Mouse (Mus musculus): ENCODE data around the gene Msi2.

Gene Msi2

DNA sequence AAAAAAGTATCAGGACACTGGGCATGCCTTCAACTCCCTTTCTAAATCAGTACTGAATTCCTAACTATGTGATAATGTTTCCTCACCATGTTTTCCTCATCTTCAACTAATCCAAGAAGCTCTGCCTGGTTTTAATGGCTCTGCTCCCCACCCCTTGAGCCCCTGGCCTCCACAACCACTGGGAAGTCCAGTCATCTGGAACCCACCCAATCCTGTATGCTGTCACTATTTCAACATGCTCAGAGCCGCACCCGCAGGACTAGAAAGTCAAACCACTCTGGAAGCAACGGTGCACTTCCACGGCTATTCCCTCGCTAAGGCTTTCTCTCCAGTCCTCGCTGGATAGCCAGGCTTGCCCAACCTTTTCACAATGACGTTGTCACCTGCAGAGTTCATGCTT lies 106.2 kb downstream of the Msi2 start:
- DNase-seq: no peak

DNA sequence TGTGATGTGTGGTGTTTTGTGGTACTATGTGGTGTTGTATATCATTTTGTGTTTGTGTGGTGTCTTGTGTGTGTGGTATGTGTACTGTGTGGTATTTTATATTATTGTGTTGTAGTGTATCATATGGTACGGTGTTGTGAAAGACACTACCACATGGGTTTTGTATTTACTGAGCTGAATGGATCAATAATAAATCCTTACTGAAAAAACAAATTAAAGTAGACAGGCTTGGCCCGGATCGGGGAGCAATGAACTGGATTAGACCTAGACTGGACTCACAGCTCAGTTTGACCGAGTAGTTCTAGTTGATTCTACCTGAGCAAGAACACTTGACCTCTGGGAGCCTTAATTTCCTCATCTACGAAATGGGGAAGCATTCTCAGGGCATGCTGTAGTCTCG lies 107.5 kb downstream of the Msi2 start:
- DNase-seq: no peak

DNA sequence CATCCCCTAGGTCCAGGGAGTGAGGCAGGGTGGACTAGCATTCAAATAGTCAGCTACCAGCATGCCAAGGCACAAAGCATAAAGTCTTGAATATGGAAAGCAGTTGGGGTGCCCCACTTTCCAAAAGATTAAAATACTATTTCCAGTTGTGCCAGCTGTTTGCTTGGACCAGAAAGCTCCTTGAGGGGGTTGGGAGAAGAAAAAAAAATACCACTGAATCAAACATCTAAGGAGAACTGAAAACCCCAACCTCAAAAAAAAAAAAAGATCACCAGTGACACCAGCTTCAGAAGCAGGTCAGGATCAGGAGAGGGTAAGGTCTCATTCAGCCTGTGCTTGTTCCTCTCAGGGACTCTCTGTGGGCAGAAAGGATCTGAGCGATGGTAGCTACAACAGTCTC lies 108.2 kb downstream of the Msi2 start:
- DNase-seq: no peak

GRCm38 (mm10) chr11:88608584-88608983 lies 109.7 kb downstream of the Msi2 start:
- no peak for DNase-seq

- DNase-seq: no peak
Observed at GRCm38 (mm10) chr11:88607725-88608383, 110.5 kb downstream of the Msi2 start.

- DNase-seq: no peak
Observed at GRCm38 (mm10) chr11:88605771-88606170, 112.5 kb downstream of the Msi2 start.

DNA sequence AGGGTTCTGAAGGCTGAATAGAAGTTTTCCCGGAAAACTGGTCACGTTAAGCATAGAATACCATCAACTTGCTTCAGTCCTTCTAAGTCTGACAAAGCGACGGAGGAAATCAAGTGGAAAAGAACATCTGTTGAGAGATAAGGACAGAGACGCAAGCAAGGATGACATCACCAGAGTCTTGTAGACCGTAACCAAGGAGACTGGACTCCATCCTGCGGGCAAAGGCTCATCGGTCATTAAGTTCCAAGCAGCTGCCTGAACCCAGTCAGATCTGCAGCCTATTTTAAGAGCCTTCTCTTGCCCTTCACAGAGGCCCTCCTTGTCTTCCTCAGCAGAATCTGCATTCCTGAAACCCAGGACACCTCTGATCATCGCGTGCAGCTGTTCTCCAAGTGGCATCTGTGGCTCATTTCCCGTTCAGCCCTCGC lies 113.2 kb downstream of the Msi2 start:
- DNase-seq: no peak

DNA sequence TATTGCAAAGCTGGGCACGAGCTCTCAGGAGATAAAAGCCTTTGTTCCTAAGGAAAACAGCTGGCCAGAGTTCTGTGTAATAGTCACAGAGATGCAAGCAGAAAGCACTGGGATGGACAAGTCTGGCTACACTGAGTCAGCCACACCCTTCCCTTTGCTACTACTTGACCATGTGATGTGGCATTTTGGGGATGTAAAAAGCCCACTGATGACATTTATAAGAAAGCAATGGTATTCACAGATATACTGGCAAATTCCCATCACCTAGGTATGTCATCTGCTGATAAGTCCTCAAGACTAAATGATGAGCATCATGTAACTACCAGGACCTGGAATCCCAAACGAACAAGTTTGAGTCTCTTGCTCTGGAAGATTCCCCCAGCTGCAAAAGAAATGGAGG lies 113.7 kb downstream of the Msi2 start:
- no peak for DNase-seq

- no peak for DNase-seq
Observed at GRCm38 (mm10) chr11:88603366-88603765, 114.9 kb downstream of the Msi2 start.

- DNase-seq: no peak
Observed at GRCm38 (mm10) chr11:88602471-88603120, 115.7 kb downstream of the Msi2 start.

DNA sequence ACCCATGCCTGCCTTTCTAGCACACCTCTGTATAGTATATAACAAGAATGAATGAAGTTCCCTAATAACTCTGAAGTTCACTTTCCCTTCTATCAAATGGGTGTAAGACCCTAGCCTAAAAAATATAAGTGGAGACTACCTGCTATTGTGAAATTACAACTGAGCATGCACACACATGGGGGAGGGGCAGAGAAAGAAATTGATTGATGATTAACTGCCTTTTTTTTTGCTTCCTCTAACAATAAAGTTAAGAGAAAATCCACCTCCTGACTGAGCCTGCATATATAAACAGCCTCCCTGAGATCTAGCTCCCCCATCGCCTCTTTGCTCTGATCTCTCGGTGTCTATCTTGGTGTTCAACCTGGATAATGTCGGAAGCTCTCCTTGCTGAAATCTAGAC lies 118.1 kb downstream of the Msi2 start:
- DNase-seq: no peak

GRCm38 (mm10) chr11:88599332-88600130 lies 118.8 kb downstream of the Msi2 start:
- DNase-seq: peak; percentile 48

GRCm38 (mm10) chr11:88598848-88599175 lies 119.5 kb downstream of the Msi2 start:
- no peak for DNase-seq

- no peak for DNase-seq
Observed at GRCm38 (mm10) chr11:88598150-88598847, 120.0 kb downstream of the Msi2 start.

- DNase-seq: no peak
Observed at GRCm38 (mm10) chr11:88595616-88596015, 122.7 kb downstream of the Msi2 start.

DNA sequence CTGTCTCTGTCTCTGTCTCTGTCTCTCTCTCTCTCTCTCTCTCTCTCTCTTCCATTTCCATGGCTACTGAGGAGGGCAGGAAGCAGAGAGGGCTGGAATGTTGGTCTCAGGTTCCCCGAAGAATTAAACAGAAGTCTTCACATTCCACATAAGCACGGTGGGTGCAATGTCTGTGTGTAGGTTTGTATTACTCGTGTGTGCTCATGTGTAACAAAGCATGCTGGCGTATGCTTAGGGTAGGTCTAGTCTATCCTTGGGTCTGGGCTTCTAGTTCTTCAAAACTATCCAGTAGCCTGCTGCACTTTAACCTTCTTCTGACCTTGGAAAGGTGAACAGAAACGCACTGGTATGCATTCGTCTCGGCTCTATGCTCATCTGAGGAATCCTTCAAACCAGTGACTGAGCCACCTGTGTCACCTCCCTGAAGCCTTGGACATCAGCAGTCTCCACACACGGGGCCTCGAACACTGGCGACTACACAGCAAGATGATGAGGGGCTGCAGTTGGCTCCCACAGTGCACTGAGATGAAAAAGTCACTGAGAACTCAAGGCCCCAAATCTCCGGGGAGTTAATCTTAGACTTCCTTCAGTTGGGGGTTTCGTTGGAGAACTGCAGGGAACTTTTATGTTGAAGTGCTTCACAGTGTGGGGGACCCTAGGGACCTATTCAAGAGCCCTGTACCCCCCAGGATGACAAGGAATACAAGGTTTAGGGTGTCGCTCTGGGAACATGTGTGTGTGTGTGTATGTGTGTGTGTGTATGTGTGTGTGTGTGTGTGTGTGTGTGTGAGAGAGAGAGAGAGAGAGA lies 123.3 kb downstream of the Msi2 start:
- no peak for DNase-seq

- DNase-seq: no peak
Observed at GRCm38 (mm10) chr11:88594010-88594409, 124.3 kb downstream of the Msi2 start.

DNA sequence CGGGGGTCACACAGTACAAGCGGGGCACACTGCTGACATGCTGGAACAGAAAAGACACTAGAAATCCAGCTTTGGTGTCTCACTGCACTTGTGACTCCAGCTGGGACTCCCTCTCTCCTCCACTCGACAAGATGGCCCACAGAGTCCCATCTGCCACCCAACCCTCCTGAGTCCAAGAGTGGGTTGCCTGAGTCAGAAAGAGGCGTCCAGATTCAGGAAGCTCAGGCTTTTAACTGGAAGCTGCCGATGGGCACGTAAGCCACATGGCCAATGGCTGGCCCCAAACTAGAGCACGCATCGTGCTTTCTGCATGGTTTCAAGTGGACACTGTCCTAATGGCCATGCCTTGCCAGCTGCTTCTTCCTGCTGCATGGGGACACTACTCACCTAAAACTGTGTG lies 126.2 kb downstream of the Msi2 start:
- DNase-seq: no peak

- DNase-seq: no peak
Observed at GRCm38 (mm10) chr11:88590647-88591046, 127.7 kb downstream of the Msi2 start.

DNA sequence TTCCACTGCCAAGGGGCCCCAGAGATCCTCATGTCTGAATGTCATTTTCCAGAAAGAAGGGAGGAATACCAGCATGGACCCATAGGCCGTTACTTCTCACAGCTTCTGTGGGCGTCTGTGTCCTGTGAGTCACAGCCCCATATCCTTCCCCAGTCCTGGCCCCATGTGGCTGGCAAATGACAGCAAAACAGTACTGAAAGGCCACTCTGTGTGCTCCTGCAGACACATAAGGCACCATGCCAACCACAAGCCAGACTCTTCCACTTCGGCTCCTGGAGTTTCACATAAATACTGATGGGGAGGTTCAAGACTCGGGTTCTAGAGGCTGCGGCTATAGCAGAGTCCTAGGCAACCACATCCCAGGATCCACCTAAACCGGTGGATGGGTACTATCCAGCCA lies 128.7 kb downstream of the Msi2 start:
- no peak for DNase-seq

DNA sequence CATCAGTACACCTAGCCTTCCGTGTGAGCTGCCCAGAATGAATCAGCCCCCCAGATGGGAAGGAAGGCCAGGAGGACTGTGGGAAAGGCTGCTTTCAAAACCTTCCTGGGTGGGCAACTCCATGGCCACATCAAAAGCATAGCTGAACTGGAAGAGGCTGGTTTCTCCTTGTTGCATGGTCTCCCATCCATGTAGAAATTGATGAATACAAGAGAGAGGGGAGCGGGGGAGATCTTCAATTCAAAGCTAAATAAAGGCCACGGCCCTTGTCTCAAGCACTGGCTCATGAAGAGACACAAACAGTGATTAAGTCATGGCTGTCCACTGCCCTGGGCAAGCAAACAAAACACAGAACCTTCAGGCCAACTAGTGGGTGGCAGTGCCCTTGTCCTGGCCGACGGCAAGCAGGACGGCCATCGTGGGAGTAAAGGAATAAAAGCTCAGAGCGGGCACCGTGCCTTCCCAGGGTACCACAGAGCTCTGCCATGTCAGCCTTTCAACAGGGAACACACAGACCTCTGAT lies 129.6 kb downstream of the Msi2 start:
- DNase-seq: no peak

DNA sequence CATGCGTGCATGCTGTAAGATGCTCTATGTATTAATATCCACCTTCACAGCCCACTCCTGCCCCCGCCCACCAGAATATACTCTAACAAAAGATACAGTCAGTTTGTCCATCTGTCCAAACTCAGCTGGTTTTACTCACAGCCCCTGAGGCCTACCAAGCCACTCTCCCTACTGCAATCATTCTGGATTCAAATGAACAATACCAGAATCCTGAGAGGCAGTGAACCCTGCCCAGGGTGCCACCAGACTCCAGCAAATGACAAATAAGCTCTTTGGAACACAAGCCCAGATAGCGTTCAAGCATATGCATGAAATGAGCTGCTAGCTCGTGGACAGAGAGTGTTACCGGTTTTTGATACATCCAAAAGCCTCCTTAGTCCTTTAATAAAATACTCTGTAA lies 130.6 kb downstream of the Msi2 start:
- no peak for DNase-seq

Measured in right cerebral cortex, postnatal 25 days (tissue).